Mouse (Mus musculus): ENCODE results near the gene Rfk. TPM values are rescaled to one million over a fixed set of nuclear protein-coding genes. Genes with fewer than 3 reads are reported as not detected.

Rfk gene
- polyA plus RNA-seq (2015; fragmentation: Nextera tagmentation; extraction: Ambion mirVana), result 51.7 and 53.1 TPM in 2 replicates

GRCm38 (mm10) chr19:17393841-17394591 lies at the start of gene Rfk:
Rfk (plus strand) TSS chr19:17394043.

GRCm38 (mm10) chr19:17372701-17373100 lies 21.1 kb upstream of the Rfk start, which contains the start of gene Gcnt1:
Gcnt1 (minus strand) TSS chr19:17372844.

Other genes with a start within 250 kb of the Rfk start
- gene Gcnt1, start 21.2 kb upstream of the Rfk start, polyA plus RNA-seq (2015; fragmentation: Nextera tagmentation; extraction: Ambion mirVana), result 14.3 and 16.3 TPM in 2 replicates

Data from spleen, postnatal 0 days (tissue).